Mouse (Mus musculus) gastrocnemius, adult 2 months (tissue): ENCODE measurements around the gene Wfdc6a. TPM values are rescaled to one million over a fixed set of nuclear protein-coding genes. Genes with fewer than 3 reads are reported as not detected.
A peak's percentile ranks its signal among the peaks of the same experiment; 100 is the strongest.
"Not testable (repeated sequence)": the region's sequence is repeated elsewhere in the genome, so short reads cannot be mapped to it uniquely, and the experiment has no call there.

Source experiments
- DNase-seq: peaks from one replicate; pipeline ENCODE4 v3.0.0; 2022
- H3K27ac ChIP-seq: fragments of 200-600 bp; 2 replicates; pipeline ENCODE4 v1.8.1; 2022; ENCODE audit warnings: mild to moderate bottlenecking
- H3K4me3 ChIP-seq: fragments of 200-600 bp; 2 replicates; pipeline ENCODE4 v1.8.1; 2022; ENCODE audit warnings: mild to moderate bottlenecking, moderate library complexity
- CTCF ChIP-seq: fragments of 200-600 bp; IDR thresholded peaks from 2 replicates; pipeline ENCODE4 v1.8.1; 2022; ENCODE audit warnings: antibody characterized with exemption, mild to moderate bottlenecking, moderate library complexity
- intact Hi-C: fragments of 180-260 bp; cut with DNase I; formaldehyde crosslinking; loops from one replicate; pipeline ENCODE4 v1.15.1; 2025
- long read RNA-seq, 2 experiments: library from polyadenylated mRNA; stranded (forward); transcript quantifications; one replicate each; pipeline ENCODE4 v2.0.0; 2021
- total RNA-seq, 2 experiments: library from RNA; stranded (reverse); gene quantifications; 2 replicates each; pipeline ENCODE4 v1.2.3; 2021

The Wfdc6a gene
- not detected for total RNA-seq
- long read RNA-seq, experiment 1 = 0 reads
- long read RNA-seq, experiment 2 = 0 reads

DNA sequence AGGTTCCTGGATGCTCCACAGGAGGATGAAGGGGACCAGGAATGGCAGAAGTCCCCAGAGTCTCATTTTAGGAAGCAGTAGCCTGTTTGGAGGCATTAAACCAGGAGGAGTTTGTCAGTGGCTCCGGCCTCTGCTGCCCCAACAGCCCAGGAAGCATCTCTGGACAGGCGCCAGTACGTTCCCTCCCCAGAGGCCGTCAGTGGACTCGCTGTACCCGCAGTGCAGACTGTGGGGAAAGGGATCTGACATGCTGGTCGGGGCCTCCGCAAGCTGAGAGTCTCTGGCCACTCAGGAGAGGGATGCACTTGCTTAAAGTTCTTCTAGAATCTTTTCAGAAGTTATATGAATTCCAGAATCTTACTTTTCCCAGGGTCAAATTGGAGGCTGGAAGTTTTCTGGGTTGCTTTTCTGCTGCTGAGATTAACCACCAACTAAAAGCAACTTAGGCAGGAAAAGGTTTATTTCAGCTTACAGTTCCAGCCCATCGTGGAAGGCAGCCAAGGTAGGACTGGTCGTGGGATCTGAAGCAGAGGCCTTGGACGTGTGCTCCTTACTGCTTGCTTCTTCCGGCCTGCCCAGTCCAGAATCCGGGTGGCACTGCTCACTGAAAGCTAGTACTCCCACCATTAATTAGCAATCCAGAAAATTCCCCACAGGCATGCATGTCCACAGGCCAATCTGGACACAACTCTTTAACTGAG, at the start of gene Wfdc6a:
Gene Wfdc6a, minus strand, starts transcription at position 423 of the 701 bp plus-strand sequence.
- DNase-seq = peak; percentile 46
- H3K4me3 ChIP-seq, H3K27ac ChIP-seq, intact Hi-C loops: not testable (repeated sequence)

DNA sequence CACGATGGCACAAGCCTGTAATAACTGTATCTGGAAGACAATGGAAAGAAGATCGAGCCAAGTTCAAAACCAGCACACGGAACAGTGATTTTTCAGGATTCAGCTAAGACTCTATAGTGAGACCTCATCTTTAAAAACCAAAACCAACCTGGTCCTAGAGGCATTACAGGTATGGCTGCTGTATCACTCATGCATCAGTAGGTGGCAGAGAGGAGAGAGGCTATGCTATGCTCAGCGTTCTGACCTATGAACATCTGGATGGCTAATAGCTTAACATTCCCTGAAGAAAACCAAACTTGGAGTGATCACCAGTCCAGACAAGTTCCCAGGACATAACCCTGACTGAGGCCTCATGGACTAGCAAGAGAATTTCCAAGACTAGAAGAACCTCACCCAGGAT, 36.5 kb upstream of the Wfdc6a start:
- H3K27ac ChIP-seq = no peak overlapping the region
- no peak overlapping the region for H3K4me3 ChIP-seq
- TF ChIP-seq CTCF = no peak
- DNase-seq = no peak
- intact Hi-C loops = no loop called here

DNA sequence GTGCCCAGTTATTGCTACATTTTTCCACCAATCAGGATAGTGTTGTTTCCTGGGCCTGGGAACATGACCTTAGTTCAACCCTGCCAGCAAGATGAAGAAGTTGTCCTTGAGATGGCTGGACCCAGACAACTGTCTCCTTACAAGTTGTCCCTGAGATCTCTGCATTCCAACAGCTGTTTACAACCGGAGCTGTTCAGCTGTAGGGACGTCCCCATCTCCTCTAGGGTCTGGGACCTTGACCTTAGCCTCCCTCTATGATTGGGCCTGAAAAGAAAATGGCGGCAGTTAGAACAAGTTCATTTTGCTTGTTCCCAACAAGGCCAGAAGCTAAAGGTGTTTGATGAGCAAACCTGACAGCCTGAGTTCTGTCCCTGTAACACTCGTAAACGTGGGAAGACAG, 33.8 kb upstream of the Wfdc6a start:
- TF ChIP-seq CTCF = no peak
- intact Hi-C loops = no loop called here
- no peak for DNase-seq
- Histone ChIP-seq H3K27ac (no peak overlapping the region), H3K4me3 (no peak overlapping the region)

DNA sequence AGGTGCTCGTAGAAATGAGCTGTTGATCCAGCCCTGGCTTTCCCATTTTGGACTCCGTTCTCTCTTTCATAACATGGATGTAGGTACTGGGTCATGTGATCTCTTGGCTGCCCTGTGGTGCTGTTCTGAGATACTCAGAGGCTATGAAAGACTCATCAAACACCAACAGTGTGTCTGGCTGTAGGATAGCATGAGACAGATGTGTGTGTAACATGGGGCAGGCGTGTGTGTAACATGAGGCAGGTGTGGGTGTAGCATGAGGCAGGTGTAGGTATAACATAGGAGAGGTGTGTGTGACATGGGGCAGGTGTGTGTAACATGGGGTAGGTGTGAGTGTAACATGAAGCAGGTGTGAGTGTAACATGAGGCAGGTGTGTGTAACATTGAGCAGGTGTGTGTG, 30.1 kb upstream of the Wfdc6a start:
- Histone ChIP-seq H3K4me3 (no peak overlapping the region), H3K27ac (no peak overlapping the region)
- DNase-seq = no peak
- TF ChIP-seq CTCF = no peak
- intact Hi-C loops = no loop called here

DNA sequence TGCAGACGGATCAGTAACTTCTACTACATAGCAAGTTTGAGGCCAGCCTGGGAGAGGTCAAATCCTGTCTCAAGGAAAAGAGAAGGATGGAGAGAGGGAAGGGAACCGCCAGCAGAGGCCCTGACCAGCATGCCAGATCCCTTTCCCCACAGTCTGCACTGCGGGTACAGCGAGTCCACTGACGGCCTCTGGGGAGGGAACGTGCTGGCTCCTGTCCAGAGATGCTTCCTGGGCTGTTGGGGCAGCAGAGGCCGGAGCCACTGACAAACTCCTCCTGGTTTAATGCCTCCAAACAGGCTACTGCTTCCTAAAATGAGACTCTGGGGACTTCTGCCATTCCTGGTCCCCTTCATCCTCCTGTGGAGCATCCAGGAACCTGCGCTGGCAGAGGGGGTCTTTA, 28.2 kb upstream of the Wfdc6a start, which contains the start of the genes Wfdc6b and Wfdc8:
Gene Wfdc6b, plus strand, starts transcription at position 52 of the 400 bp plus-strand sequence.
Gene Wfdc8, minus strand, starts transcription at position 156 of the 400 bp plus-strand sequence.
- peak; percentile 59 for DNase-seq
- H3K27ac ChIP-seq, intact Hi-C loops, H3K4me3 ChIP-seq: not testable (repeated sequence)

DNA sequence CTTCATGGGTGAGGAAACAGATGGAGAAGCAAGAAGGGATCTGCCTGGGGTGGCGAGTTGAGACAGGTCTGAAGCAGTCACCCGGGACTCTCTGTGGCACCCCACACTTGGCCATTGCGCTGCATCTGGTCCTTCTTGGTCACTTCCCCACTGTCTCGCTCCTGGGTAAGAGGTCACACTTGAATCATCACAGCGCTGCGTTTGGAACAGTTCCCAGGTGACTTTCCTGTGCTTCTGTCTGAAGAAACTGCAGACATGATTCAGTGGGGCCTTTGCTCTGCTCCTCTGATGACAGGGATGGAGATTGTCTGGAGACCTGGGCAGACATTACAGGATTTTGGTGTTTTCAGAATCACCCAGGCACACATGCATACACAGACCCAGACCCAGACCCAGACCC, 23.5 kb upstream of the Wfdc6a start:
- no peak overlapping the region for H3K27ac ChIP-seq
- TF ChIP-seq CTCF = no peak
- intact Hi-C loops = no loop called here
- no peak overlapping the region for H3K4me3 ChIP-seq
- no peak for DNase-seq

DNA sequence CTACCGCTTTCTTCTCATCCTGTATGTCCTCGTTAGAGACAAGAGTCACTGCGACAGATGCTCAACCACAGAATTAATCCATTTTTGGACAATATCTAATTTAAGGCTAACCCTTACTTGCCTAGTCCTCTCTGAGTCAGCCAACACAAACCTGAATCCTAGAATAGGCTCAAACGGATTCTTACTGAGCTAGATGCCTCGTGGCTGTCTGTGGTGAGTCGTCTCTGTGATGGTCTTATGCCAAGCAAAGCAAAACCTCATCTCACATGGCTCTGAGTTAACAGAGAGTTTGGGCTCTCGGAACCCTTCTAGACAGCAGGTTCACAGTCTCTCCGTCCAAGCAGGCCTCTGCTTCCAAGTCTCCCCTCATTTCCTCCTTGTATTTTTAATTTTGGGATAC, 19.2 kb upstream of the Wfdc6a start:
- H3K27ac ChIP-seq = no peak overlapping the region
- no peak for TF ChIP-seq CTCF
- intact Hi-C loops = no loop called here
- no peak for DNase-seq
- H3K4me3 ChIP-seq = no peak overlapping the region

DNA sequence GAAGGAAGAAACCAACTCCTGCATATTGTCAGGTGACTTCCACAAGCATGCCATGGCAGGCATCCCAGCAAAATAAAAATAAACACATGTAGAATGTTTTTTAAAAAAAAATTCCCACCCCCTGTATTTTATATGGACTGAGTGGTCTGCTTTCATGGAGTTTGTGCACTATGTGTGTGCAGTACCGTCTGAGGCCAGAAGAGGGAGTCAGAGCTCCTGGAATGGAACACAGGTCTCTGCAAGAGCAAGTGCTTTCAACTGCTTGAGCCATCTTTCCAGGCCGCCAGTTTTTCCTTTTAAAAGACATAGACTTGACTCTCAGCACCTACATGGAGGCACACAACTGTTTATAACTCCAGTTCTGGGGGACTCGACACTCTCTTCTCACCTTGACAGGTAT, 18.2 kb upstream of the Wfdc6a start:
- Histone ChIP-seq H3K4me3 (no peak overlapping the region), H3K27ac (no peak overlapping the region)
- no peak for TF ChIP-seq CTCF
- no peak for DNase-seq
- intact Hi-C loops = no loop called here

DNA sequence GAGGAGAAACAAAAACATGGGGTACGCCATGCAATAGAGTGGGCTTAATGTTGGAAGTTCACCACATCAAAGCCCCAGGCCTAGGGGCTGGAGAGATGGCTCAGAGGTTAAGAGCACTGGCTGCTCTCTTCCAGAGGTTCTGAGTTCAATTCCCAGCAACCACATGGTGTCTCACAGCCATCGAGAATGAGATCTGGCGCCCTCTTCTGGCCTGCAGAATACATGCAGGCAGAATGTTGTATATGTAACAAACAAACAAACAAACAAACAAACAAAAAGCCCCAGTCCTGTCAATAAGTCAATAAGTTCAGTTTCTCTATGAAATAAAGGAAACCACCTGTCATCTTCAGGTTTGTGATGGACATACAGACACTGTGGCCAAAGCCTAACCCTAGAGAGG, 14.9 kb upstream of the Wfdc6a start:
- Histone ChIP-seq H3K27ac (no peak overlapping the region), H3K4me3 (no peak overlapping the region)
- intact Hi-C loops = no loop called here
- no peak for DNase-seq
- peak; percentile 29; the same call in 1 of the 2 replicates for TF ChIP-seq CTCF

DNA sequence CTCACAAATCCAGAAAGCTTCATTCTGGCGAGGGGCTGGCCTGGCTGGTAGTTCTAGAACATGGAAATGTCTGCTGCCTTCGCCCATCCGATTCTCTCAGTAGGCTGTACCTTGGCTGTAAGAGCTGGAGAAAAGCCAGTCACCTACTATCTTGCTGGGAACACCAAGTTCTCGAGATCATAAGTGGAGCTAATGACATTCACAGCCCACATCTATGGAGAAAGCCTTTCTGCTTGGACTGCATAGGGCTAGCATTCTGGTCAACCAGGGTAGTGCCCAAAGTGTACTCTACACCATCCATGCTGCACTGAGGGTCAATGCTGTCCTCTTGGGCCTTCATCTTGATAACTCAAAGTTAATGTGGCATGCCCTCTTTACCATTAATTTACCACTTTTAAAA, 8.2 kb upstream of the Wfdc6a start, which contains the start of gene Eppin:
Gene Eppin, minus strand, starts transcription at position 101 of the 400 bp plus-strand sequence.
- DNase-seq = no peak
- intact Hi-C loops = loop anchor here (5.0 kb wide), 1 partner anchor 134 kb away; no protein-coding TSS in a partner anchor
- TF ChIP-seq CTCF = no peak
- Histone ChIP-seq H3K4me3 (no peak within 1 kb of the TSS), H3K27ac (no peak within 1 kb of the TSS)

DNA sequence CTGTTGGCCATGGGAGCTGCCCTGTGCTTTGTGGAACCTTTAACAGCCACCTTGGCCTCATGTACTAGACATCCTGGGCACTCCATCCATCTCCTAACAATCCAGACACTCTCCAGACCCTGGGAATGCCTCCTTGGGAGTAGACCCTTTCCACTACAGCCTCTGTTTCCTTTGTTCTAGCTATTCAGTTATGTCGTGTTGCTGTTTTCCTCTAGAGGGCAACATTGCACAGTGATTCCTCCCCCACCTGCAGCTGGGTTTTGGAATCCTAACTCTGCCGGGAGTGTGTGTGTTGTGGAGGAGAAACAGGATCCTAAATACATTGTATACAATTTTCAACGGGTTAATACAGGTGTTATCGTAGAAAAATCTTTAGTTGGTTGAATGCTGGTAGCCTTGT, 6.8 kb upstream of the Wfdc6a start:
- Histone ChIP-seq H3K27ac (no peak overlapping the region), H3K4me3 (no peak overlapping the region)
- intact Hi-C loops = loop anchor here (5.0 kb wide), 1 partner anchor 135 kb away; no protein-coding TSS in a partner anchor
- DNase-seq = no peak
- peak; percentile 60 for TF ChIP-seq CTCF

DNA sequence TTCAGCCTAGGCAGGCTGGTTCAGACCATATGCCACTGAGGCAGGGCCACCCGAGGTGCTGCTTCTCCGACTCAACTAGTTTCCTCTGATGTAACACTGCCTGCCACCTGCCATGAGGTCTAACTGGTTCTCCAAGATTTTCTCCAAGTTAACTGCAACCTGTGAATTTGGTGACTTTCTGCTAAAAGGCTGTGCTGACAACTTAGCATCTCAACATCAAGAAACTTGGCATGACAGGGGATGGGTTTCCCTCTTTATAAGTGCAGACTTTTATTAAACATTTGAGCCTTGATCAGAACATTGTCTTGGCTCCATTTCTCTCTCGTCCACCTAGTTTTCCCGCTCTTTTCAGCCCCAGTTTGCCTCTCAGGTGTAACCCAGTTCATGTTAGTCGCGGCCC, 11.9 kb downstream of the Wfdc6a start, which contains the start of gene Spint3:
Gene Spint3, minus strand, starts transcription at position 101 of the 400 bp plus-strand sequence.
- H3K27ac ChIP-seq, DNase-seq, H3K4me3 ChIP-seq, intact Hi-C loops: not testable (repeated sequence)

DNA sequence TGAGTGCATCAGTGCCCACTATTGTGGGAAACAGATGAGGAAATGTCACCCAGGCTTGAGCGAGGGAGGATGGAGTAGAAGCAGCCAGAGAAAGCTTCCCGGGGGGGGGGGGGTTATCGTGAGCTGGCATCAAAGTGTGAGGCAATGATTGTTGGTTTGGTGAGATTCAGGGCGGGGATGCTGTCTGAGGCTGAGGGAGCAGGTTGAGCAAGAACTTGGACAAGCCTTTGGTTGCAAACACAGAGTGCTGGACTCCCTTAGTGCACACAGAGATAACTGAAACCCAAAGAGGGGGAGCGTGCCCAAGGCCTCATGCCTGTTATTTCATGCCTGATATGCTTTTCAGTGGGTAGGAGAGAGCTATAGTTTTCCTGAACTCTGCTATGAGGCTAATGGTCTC, 17.8 kb downstream of the Wfdc6a start:
- Histone ChIP-seq H3K4me3 (no peak overlapping the region), H3K27ac (no peak overlapping the region)
- intact Hi-C loops = no loop called here
- DNase-seq = no peak
- TF ChIP-seq CTCF = no peak

DNA sequence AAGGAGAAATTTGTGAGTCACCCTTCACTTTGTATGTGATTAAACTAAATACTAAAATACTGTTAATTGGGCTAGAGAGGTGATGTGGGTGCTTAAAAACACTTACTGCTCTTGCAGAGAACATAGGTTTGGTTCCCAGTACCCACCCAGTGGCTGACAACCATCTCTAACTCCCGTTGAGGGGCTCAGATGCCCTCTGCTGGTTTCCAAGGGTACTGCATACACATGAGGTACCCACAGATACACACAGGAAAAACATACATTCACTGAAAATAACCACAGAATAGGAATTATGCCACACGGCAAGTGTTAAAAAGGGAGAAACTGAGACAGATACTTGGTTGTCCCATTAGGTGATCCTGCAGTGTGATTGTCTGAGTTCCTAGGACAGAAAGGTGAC, 18.2 kb downstream of the Wfdc6a start:
- no peak overlapping the region for H3K4me3 ChIP-seq
- DNase-seq = no peak
- TF ChIP-seq CTCF = peak; percentile 12; the same call in 1 of the 2 replicates
- intact Hi-C loops = no loop called here
- no peak overlapping the region for H3K27ac ChIP-seq
